Mouse (Mus musculus) olfactory bulb, adult 2 months (tissue): ENCODE measurements around the gene Zfp865.

Experiments used
- CTCF ChIP-seq: fragments of 200-500 bp; IDR thresholded peaks from 2 replicates; pipeline ENCODE4 v1.5.1; 2012; ENCODE audit warnings: low read depth, mild to moderate bottlenecking, low read length, moderate library complexity; ENCODE audit not compliant: insufficient read depth
- POLR2A ChIP-seq: fragments of 200-500 bp; IDR thresholded peaks from 2 replicates; pipeline ENCODE4 v1.6.1; 2012; ENCODE audit warnings: mild to moderate bottlenecking, low read depth, low read length, moderate library complexity; ENCODE audit not compliant: insufficient read depth

GRCm38 (mm10) chr7:5081241-5081640 lies 61.1 kb downstream of the Zfp865 start:
- TF ChIP-seq CTCF: no peak
- TF ChIP-seq POLR2A: no peak
